33 mouse cellular contexts compared by ENCODE assay signal in genomic region chr3:5776894-5777293, GRCm38 (mm10). TPM values are rescaled to one million over a fixed set of nuclear protein-coding genes. Genes with fewer than 3 reads are reported as not detected.
"Had no signal": no experiment of that assay in that cellular context is flagged by ENCODE, and none has a peak within 500 bp of the region (broad histone marks: within the 10 kb centered on the region; RNA-seq: fewer than 3 reads in every experiment).

No protein-coding gene starts in this region.

- H3K27me3 ChIP-seq: limb, embryonic 12.5 days; limb, embryonic 13.5 days; limb, embryonic 15.5 days; liver, embryonic 12.5 days; liver, embryonic 13.5 days; liver, embryonic 15.5 days; lung, embryonic 15.5 days; megakaryocyte, embryonic 14.5 days; midbrain, embryonic 12.5 days; midbrain, embryonic 13.5 days; midbrain, embryonic 15.5 days had no signal

- H3K4me3 ChIP-seq: limb, embryonic 10.5 days; limb, embryonic 12.5 days; limb, embryonic 13.5 days; limb, embryonic 15.5 days; liver, embryonic 12.5 days; liver, embryonic 13.5 days; liver, embryonic 15.5 days; lung, embryonic 15.5 days; megakaryocyte, embryonic 14.5 days; midbrain, embryonic 10.5 days; midbrain, embryonic 12.5 days; midbrain, embryonic 13.5 days; midbrain, embryonic 15.5 days; myocyte had no signal

- H3K36me3 ChIP-seq: limb, embryonic 10.5 days; limb, embryonic 12.5 days; limb, embryonic 13.5 days; limb, embryonic 15.5 days; liver, embryonic 12.5 days; liver, embryonic 13.5 days; liver, embryonic 15.5 days; lung, embryonic 15.5 days; midbrain, embryonic 10.5 days; midbrain, embryonic 12.5 days; midbrain, embryonic 13.5 days; midbrain, embryonic 15.5 days had no signal

- H3K27ac ChIP-seq: limb, embryonic 10.5 days; limb, embryonic 12.5 days; limb, embryonic 13.5 days; limb, embryonic 15.5 days; liver, embryonic 12.5 days; liver, embryonic 13.5 days; liver, embryonic 14.5 days; liver, embryonic 15.5 days; lung, embryonic 15.5 days; macrophage; midbrain, embryonic 10.5 days; midbrain, embryonic 12.5 days; midbrain, embryonic 13.5 days; midbrain, embryonic 15.5 days had no signal

- DNase-seq: left cerebral cortex, postnatal 4 days; liver; liver, embryonic 13.5 days; liver, postnatal 0 days; lung, adult 18-20 months; lung, adult 2 months; lung, embryonic 14.5 days; lung, postnatal 10 days; lung, postnatal 14 days; lung, postnatal 36 days; lung, postnatal 4 days; midbrain, embryonic 14.5 days had no signal

- H3K4me2 ChIP-seq: limb, embryonic 12.5 days; limb, embryonic 13.5 days; limb, embryonic 15.5 days; liver, embryonic 11.5 days; liver, embryonic 12.5 days; liver, embryonic 13.5 days; liver, embryonic 15.5 days; lung, embryonic 14.5 days; lung, embryonic 15.5 days; midbrain, embryonic 11.5 days; midbrain, embryonic 12.5 days; midbrain, embryonic 13.5 days; midbrain, embryonic 15.5 days had no signal

- H3K4me1 ChIP-seq: limb, embryonic 10.5 days; limb, embryonic 12.5 days; limb, embryonic 13.5 days; limb, embryonic 15.5 days; liver, embryonic 12.5 days; liver, embryonic 13.5 days; liver, embryonic 15.5 days; lung, embryonic 15.5 days; megakaryocyte, embryonic 14.5 days; midbrain, embryonic 10.5 days; midbrain, embryonic 12.5 days; midbrain, embryonic 13.5 days; midbrain, embryonic 15.5 days had no signal

- H3K9ac ChIP-seq: limb, embryonic 12.5 days; limb, embryonic 13.5 days; limb, embryonic 15.5 days; liver, embryonic 12.5 days; liver, embryonic 13.5 days; liver, embryonic 14.5 days; liver, embryonic 15.5 days; liver, postnatal 0 days; lung, embryonic 14.5 days; lung, embryonic 15.5 days; midbrain, embryonic 12.5 days; midbrain, embryonic 13.5 days; midbrain, embryonic 15.5 days had no signal

- ATAC-seq: liver, embryonic 12.5 days; liver, postnatal 0 days; lung, postnatal 0 days; midbrain, embryonic 13.5 days; midbrain, embryonic 15.5 days; midbrain, embryonic 16.5 days had no signal

- H3K9me3 ChIP-seq: limb, embryonic 10.5 days; limb, embryonic 12.5 days; limb, embryonic 13.5 days; limb, embryonic 15.5 days; liver, embryonic 12.5 days; liver, embryonic 13.5 days; liver, embryonic 15.5 days; lung, embryonic 15.5 days; megakaryocyte, embryonic 14.5 days; midbrain, embryonic 10.5 days; midbrain, embryonic 13.5 days; midbrain, embryonic 15.5 days had no signal

RNA-seq across cellular contexts. Expression of gene Gm8797, which starts 26.3 kb away (rescaled TPM):
- total RNA-seq: liver, adult 2 months; midbrain, postnatal 0 days had no signal
- polyA plus RNA-seq: liver, adult 2 months had no signal
